Mouse (Mus musculus): ENCODE data around the gene Sptan1. TPM values are rescaled to one million over a fixed set of nuclear protein-coding genes. Genes with fewer than 3 reads are reported as not detected.

Sptan1 gene
- polyA plus RNA-seq (2016; fragmentation: Nextera tagmentation; extraction: Ambion mirVana), result 160 and 173 TPM in 2 replicates

- Histone ChIP-seq H3K36me3 (replicated peaks) (peaks cover 15% of the 10 kb centered on the region; the same call in 1 of the 2 replicates), H3K9me3 (no peaks in the 10 kb centered on the region), H3K27me3 (no peaks in the 10 kb centered on the region), H3K4me3 (replicated peaks) (peak within 1 kb of the TSS; percentile 98), H3K4me1 (peaks cover 50% of the 10 kb centered on the region), H3K27ac (peak within 1 kb of the TSS; percentile 93), H3K4me2 (peak within 1 kb of the TSS; percentile 72), H3K9ac (peak within 1 kb of the TSS; percentile 96)
- peak; percentile 98 for ATAC-seq (ENCODE audit: low FRiP score)
- WGBS, result under 1% methylated on average over 82 of the region's 82 CpGs
These were observed at the start of gene Sptan1 for GRCm38 (mm10) chr2:29965250-29965843. Gene Sptan1 (plus strand): TSS chr2:29965560.

- Histone ChIP-seq H3K4me2 (no peak overlapping the region), H3K27ac (no peak overlapping the region), H3K9ac (no peak overlapping the region), H3K4me1 (no peaks in the 10 kb centered on the region), H3K9me3 (no peaks in the 10 kb centered on the region), H3K4me3 (replicated peaks) (no peak overlapping the region), H3K36me3 (replicated peaks) (peaks cover 85% of the 10 kb centered on the region), H3K27me3 (no peaks in the 10 kb centered on the region)
- ATAC-seq (ENCODE audit: low FRiP score), result no peak
- 92% methylated on average over 11 of the region's 11 CpGs for WGBS
These were observed 47.7 kb upstream of the Sptan1 start for GRCm38 (mm10) chr2:29917621-29918020.

- no peak overlapping the region for H3K27ac ChIP-seq
- H3K9me3 ChIP-seq, result no peaks in the 10 kb centered on the region
- H3K27me3 ChIP-seq, result no peaks in the 10 kb centered on the region
- H3K36me3 ChIP-seq (replicated peaks), result peaks cover 88% of the 10 kb centered on the region
- no peak for ATAC-seq (ENCODE audit: low FRiP score)
- WGBS, result 79% methylated on average over 11 of the region's 11 CpGs
- H3K4me3 ChIP-seq (replicated peaks), result no peak overlapping the region
- H3K4me2 ChIP-seq, result no peak overlapping the region
- no peak overlapping the region for H3K9ac ChIP-seq
- H3K4me1 ChIP-seq, result no peaks in the 10 kb centered on the region
These were observed 43.3 kb upstream of the Sptan1 start for GRCm38 (mm10) chr2:29922011-29922410.

GRCm38 (mm10) chr2:29926542-29926941, 38.8 kb upstream of the Sptan1 start:
- H3K4me3 ChIP-seq (replicated peaks), result no peak overlapping the region
- WGBS, result 92% methylated on average over 5 of the region's 5 CpGs
- no peaks in the 10 kb centered on the region for H3K27me3 ChIP-seq
- peaks cover 92% of the 10 kb centered on the region for H3K36me3 ChIP-seq (replicated peaks)
- no peak for ATAC-seq (ENCODE audit: low FRiP score)
- no peaks in the 10 kb centered on the region for H3K9me3 ChIP-seq
- no peak overlapping the region for H3K4me2 ChIP-seq
- no peak overlapping the region for H3K27ac ChIP-seq
- H3K4me1 ChIP-seq, result no peaks in the 10 kb centered on the region
- H3K9ac ChIP-seq, result no peak overlapping the region

- no peak for ATAC-seq (ENCODE audit: low FRiP score)
- 91% methylated on average over 10 of the region's 10 CpGs for WGBS
- H3K9me3 ChIP-seq, result no peaks in the 10 kb centered on the region
- no peak overlapping the region for H3K9ac ChIP-seq
- H3K4me1 ChIP-seq, result no peaks in the 10 kb centered on the region
- H3K4me2 ChIP-seq, result no peak overlapping the region
- H3K36me3 ChIP-seq (replicated peaks), result peaks cover 54% of the 10 kb centered on the region
- no peak overlapping the region for H3K27ac ChIP-seq
- H3K27me3 ChIP-seq, result no peaks in the 10 kb centered on the region
- no peak overlapping the region for H3K4me3 ChIP-seq (replicated peaks)
These were observed 34.9 kb upstream of the Sptan1 start for GRCm38 (mm10) chr2:29930506-29930905.

GRCm38 (mm10) chr2:29931194-29931593, 34.2 kb upstream of the Sptan1 start:
- 94% methylated on average over 6 of the region's 6 CpGs for WGBS
- Histone ChIP-seq H3K4me2 (no peak overlapping the region), H3K36me3 (replicated peaks) (peaks cover 47% of the 10 kb centered on the region), H3K27ac (no peak overlapping the region), H3K9me3 (no peaks in the 10 kb centered on the region), H3K27me3 (no peaks in the 10 kb centered on the region), H3K4me3 (replicated peaks) (no peak overlapping the region), H3K9ac (no peak overlapping the region), H3K4me1 (peaks cover 6% of the 10 kb centered on the region)
- ATAC-seq (ENCODE audit: low FRiP score), result no peak

GRCm38 (mm10) chr2:29934906-29935599, 30.3 kb upstream of the Sptan1 start, which contains the start of gene Gle1:
Gene Gle1 (plus strand): TSS chr2:29935426.
- ATAC-seq (ENCODE audit: low FRiP score), result peak; percentile 97
- Histone ChIP-seq H3K9ac (peak within 1 kb of the TSS; percentile 64), H3K27ac (peak within 1 kb of the TSS; percentile 75; the same call in 1 of the 2 replicates), H3K36me3 (replicated peaks) (peaks cover 43% of the 10 kb centered on the region), H3K9me3 (no peaks in the 10 kb centered on the region), H3K4me3 (replicated peaks) (peak within 1 kb of the TSS; percentile 83), H3K4me1 (peaks cover 7% of the 10 kb centered on the region), H3K27me3 (no peaks in the 10 kb centered on the region), H3K4me2 (peak within 1 kb of the TSS; percentile 74)
- 3% methylated on average over 44 of the region's 44 CpGs for WGBS

GRCm38 (mm10) chr2:29940073-29940472, 25.3 kb upstream of the Sptan1 start:
- no peaks in the 10 kb centered on the region for H3K9me3 ChIP-seq
- H3K4me3 ChIP-seq (replicated peaks), result no peak overlapping the region
- peaks cover 7% of the 10 kb centered on the region for H3K4me1 ChIP-seq
- ATAC-seq (ENCODE audit: low FRiP score), result no peak
- no peak overlapping the region for H3K9ac ChIP-seq
- no peaks in the 10 kb centered on the region for H3K27me3 ChIP-seq
- H3K27ac ChIP-seq, result no peak overlapping the region
- WGBS, result 91% methylated on average over 9 of the region's 9 CpGs
- no peak overlapping the region for H3K4me2 ChIP-seq
- peaks cover 74% of the 10 kb centered on the region for H3K36me3 ChIP-seq (replicated peaks)

- Histone ChIP-seq H3K4me2 (no peak overlapping the region), H3K27ac (no peak overlapping the region), H3K4me1 (peaks cover 5% of the 10 kb centered on the region), H3K36me3 (replicated peaks) (peaks cover 81% of the 10 kb centered on the region), H3K9me3 (no peaks in the 10 kb centered on the region), H3K4me3 (replicated peaks) (no peak overlapping the region), H3K27me3 (no peaks in the 10 kb centered on the region), H3K9ac (no peak overlapping the region)
- WGBS, result 93% methylated on average over 7 of the region's 7 CpGs
- no peak for ATAC-seq (ENCODE audit: low FRiP score)
These were observed 24.5 kb upstream of the Sptan1 start for GRCm38 (mm10) chr2:29940826-29941225.

- Histone ChIP-seq H3K36me3 (replicated peaks) (peaks cover 93% of the 10 kb centered on the region), H3K27ac (no peak overlapping the region), H3K4me1 (no peaks in the 10 kb centered on the region), H3K9me3 (no peaks in the 10 kb centered on the region), H3K4me2 (no peak overlapping the region), H3K27me3 (no peaks in the 10 kb centered on the region), H3K4me3 (replicated peaks) (no peak overlapping the region), H3K9ac (no peak overlapping the region)
- 86% methylated on average over 1 of the region's 1 CpGs for WGBS
- no peak for ATAC-seq (ENCODE audit: low FRiP score)
These were observed 20.6 kb upstream of the Sptan1 start for GRCm38 (mm10) chr2:29944723-29945122.

- H3K36me3 ChIP-seq (replicated peaks), result peaks cover 83% of the 10 kb centered on the region
- no peak overlapping the region for H3K27ac ChIP-seq
- no peak for ATAC-seq (ENCODE audit: low FRiP score)
- no peak overlapping the region for H3K4me2 ChIP-seq
- H3K9me3 ChIP-seq, result no peaks in the 10 kb centered on the region
- H3K27me3 ChIP-seq, result no peaks in the 10 kb centered on the region
- H3K4me3 ChIP-seq (replicated peaks), result no peak overlapping the region
- no peak overlapping the region for H3K9ac ChIP-seq
- WGBS, result 96% methylated on average over 5 of the region's 5 CpGs
- H3K4me1 ChIP-seq, result no peaks in the 10 kb centered on the region
These were observed 16.5 kb upstream of the Sptan1 start for GRCm38 (mm10) chr2:29948896-29949295.

GRCm38 (mm10) chr2:29961246-29961645, 4.1 kb upstream of the Sptan1 start:
- Histone ChIP-seq H3K36me3 (replicated peaks) (peaks cover 40% of the 10 kb centered on the region), H3K4me3 (replicated peaks) (no peak overlapping the region), H3K4me1 (peaks cover 15% of the 10 kb centered on the region), H3K9ac (no peak overlapping the region), H3K9me3 (no peaks in the 10 kb centered on the region), H3K27ac (no peak overlapping the region), H3K4me2 (no peak overlapping the region), H3K27me3 (no peaks in the 10 kb centered on the region)
- WGBS, result 95% methylated on average over 7 of the region's 7 CpGs
- ATAC-seq (ENCODE audit: low FRiP score), result no peak
